Mouse (Mus musculus) midbrain, postnatal 0 days (tissue): ENCODE data around the gene Dlg1. TPM values are rescaled to one million over a fixed set of nuclear protein-coding genes. Genes with fewer than 3 reads are reported as not detected.

Experiments
- ATAC-seq: fragments of 200-750 bp; cut with Nextera tagmentation; 2 replicates; pipeline ENCODE4 v1.8.0; 2017; ENCODE audit warnings: moderate number of reproducible peaks, mild to moderate bottlenecking, moderate TSS enrichment, moderate library complexity; ENCODE audit not compliant: low FRiP score
- DNase-seq: peaks from one replicate; pipeline ENCODE4 v3.0.0-alpha.2; 2015; ENCODE audit warnings: low spot score
- H3K27ac ChIP-seq: fragments of 300-500 bp; sonication (generic); 2 replicates; pipeline ENCODE4 v1.5.1; 2014; ENCODE audit warnings: low read depth, mild to moderate bottlenecking, low read length, mixed read lengths
- H3K27me3 ChIP-seq: fragments of 300-500 bp; sonication (generic); 2 replicates; pipeline ENCODE4 v1.6.1; 2014; ENCODE audit warnings: low read length, control low read depth, mixed read lengths; ENCODE audit not compliant: insufficient read depth
- H3K36me3 ChIP-seq: fragments of 300-500 bp; sonication (generic); 2 replicates; pipeline ENCODE4 v1.6.1; 2014; ENCODE audit warnings: low read length, control low read depth, mixed read lengths; ENCODE audit not compliant: insufficient read depth
- H3K4me1 ChIP-seq: fragments of 300-500 bp; sonication (generic); 2 replicates; pipeline ENCODE4 v1.6.1; 2014; ENCODE audit warnings: mild to moderate bottlenecking, control low read depth, antibody characterized with exemption, low read length, mixed read lengths; ENCODE audit not compliant: insufficient read depth
- H3K4me2 ChIP-seq: fragments of 300-500 bp; sonication (generic); 2 replicates; pipeline ENCODE4 v1.6.1; 2014; ENCODE audit warnings: low read depth, mild to moderate bottlenecking, low read length, mixed read lengths; ENCODE audit not compliant: poor library complexity, severe bottlenecking
- H3K4me3 ChIP-seq: fragments of 300-500 bp; sonication (generic); 2 replicates; pipeline ENCODE4 v1.5.1; 2014; ENCODE audit warnings: low read depth, mild to moderate bottlenecking, low read length, moderate library complexity
- H3K9ac ChIP-seq: fragments of 300-500 bp; sonication (generic); replicated peaks from 2 replicates; pipeline ENCODE4 v1.6.1; 2014; ENCODE audit warnings: mild to moderate bottlenecking, low read length, moderate library complexity, mixed read lengths; ENCODE audit not compliant: poor library complexity, severe bottlenecking
- H3K9me3 ChIP-seq: fragments of 300-500 bp; sonication (generic); 2 replicates; pipeline ENCODE4 v1.6.1; 2016; ENCODE audit warnings: low read length, control low read depth
- CTCF ChIP-seq: IDR thresholded peaks from 2 replicates; pipeline ENCODE4 v1.5.1; 2016; ENCODE audit warnings: antibody characterized with exemption, mild to moderate bottlenecking
- WGBS: fragments of 180-500 bp; shearing (Covaris S2); extraction: QIAGEN DNeasy Blood & Tissue Kit; methylation state at CpG from one replicate; pipeline ENCODE4 v1.1.7; 2014; 5-methylcytosine and 5-hydroxymethylcytosine counted together
- polyA plus RNA-seq: library from polyadenylated mRNA; unstranded; fragments of >200 nt; fragmentation: Nextera tagmentation; extraction: Ambion mirVana; gene quantifications from 2 replicates; pipeline ENCODE4 v1.2.1, GENCODE M21; 2015
- total RNA-seq: library from RNA; depleted of rRNA; stranded (reverse); fragments of >200 nt; gene quantifications from 2 replicates; pipeline ENCODE4 v1.2.3, GENCODE M21; 2014

The Dlg1 gene
- total and polyA plus RNA-seq, 2 experiments from 2014 or later = 10.9 to 24.8 TPM

GRCm38 (mm10) chr16:31696367-31696766 is 33.1 kb downstream of the Dlg1 start:
- WGBS = 67% methylated on average over 6 of the region's 6 CpGs
- no peak overlapping the region for H3K4me2 ChIP-seq
- no peaks in the 10 kb centered on the region for H3K36me3 ChIP-seq
- no peaks in the 10 kb centered on the region for H3K9me3 ChIP-seq
- DNase-seq = no peak
- H3K27me3 ChIP-seq = no peaks in the 10 kb centered on the region
- no peaks in the 10 kb centered on the region for H3K4me1 ChIP-seq
- TF ChIP-seq CTCF = no peak
- no peak overlapping the region for H3K4me3 ChIP-seq
- H3K27ac ChIP-seq = no peak overlapping the region
- no peak overlapping the region for H3K9ac ChIP-seq
- no peak for ATAC-seq

- no peak overlapping the region for H3K27ac ChIP-seq
- WGBS = 83% methylated on average over 4 of the region's 4 CpGs
- no peaks in the 10 kb centered on the region for H3K4me1 ChIP-seq
Measured at GRCm38 (mm10) chr16:31697341-31697740, 34.1 kb downstream of the Dlg1 start.

GRCm38 (mm10) chr16:31705213-31705612 is 42.0 kb downstream of the Dlg1 start:
- WGBS = 24% methylated on average over 2 of the region's 2 CpGs
- H3K4me1 ChIP-seq = no peaks in the 10 kb centered on the region
- no peaks in the 10 kb centered on the region for H3K9me3 ChIP-seq
- H3K4me3 ChIP-seq = no peak overlapping the region
- no peak overlapping the region for H3K27ac ChIP-seq
- H3K9ac ChIP-seq = no peak overlapping the region
- H3K36me3 ChIP-seq = no peaks in the 10 kb centered on the region
- no peak overlapping the region for H3K4me2 ChIP-seq
- no peaks in the 10 kb centered on the region for H3K27me3 ChIP-seq
- peak; percentile 73 for TF ChIP-seq CTCF
- no peak for ATAC-seq
- peak; percentile 73 for DNase-seq

More at GRCm38 (mm10) chr16:31697341-31697740, 34.1 kb downstream of the Dlg1 start:
- Histone ChIP-seq H3K9me3 (no peaks in the 10 kb centered on the region), H3K4me3 (no peak overlapping the region), H3K4me2 (no peak overlapping the region), H3K9ac (no peak overlapping the region), H3K36me3 (no peaks in the 10 kb centered on the region), H3K27me3 (no peaks in the 10 kb centered on the region)
- no peak for TF ChIP-seq CTCF
- ATAC-seq (no peak), DNase-seq (no peak)

GRCm38 (mm10) chr16:31705904-31706303 is 42.7 kb downstream of the Dlg1 start:
- no peak overlapping the region for H3K27ac ChIP-seq
- H3K9ac ChIP-seq = no peak overlapping the region
- no peak for TF ChIP-seq CTCF
- H3K4me2 ChIP-seq = no peak overlapping the region
- no peaks in the 10 kb centered on the region for H3K36me3 ChIP-seq
- H3K27me3 ChIP-seq = no peaks in the 10 kb centered on the region
- no peaks in the 10 kb centered on the region for H3K4me1 ChIP-seq
- no peak for ATAC-seq
- no peaks in the 10 kb centered on the region for H3K9me3 ChIP-seq
- DNase-seq = no peak
- WGBS = 95% methylated on average over 3 of the region's 3 CpGs
- no peak overlapping the region for H3K4me3 ChIP-seq

- no peak overlapping the region for H3K4me3 ChIP-seq
- no peaks in the 10 kb centered on the region for H3K36me3 ChIP-seq
- 76% methylated on average over 3 of the region's 3 CpGs for WGBS
- DNase-seq (no peak), ATAC-seq (no peak)
- H3K9ac ChIP-seq = no peak overlapping the region
- no peak for TF ChIP-seq CTCF
- H3K27ac ChIP-seq = no peak overlapping the region
- no peak overlapping the region for H3K4me2 ChIP-seq
- H3K4me1 ChIP-seq = no peaks in the 10 kb centered on the region
- no peaks in the 10 kb centered on the region for H3K27me3 ChIP-seq
- no peaks in the 10 kb centered on the region for H3K9me3 ChIP-seq
Measured at GRCm38 (mm10) chr16:31707326-31707725, 44.1 kb downstream of the Dlg1 start.

GRCm38 (mm10) chr16:31722991-31723390 is 59.7 kb downstream of the Dlg1 start:
- Histone ChIP-seq H3K9ac (no peak overlapping the region), H3K27ac (no peak overlapping the region), H3K9me3 (no peaks in the 10 kb centered on the region), H3K4me1 (no peaks in the 10 kb centered on the region), H3K27me3 (no peaks in the 10 kb centered on the region), H3K4me2 (no peak overlapping the region), H3K4me3 (no peak overlapping the region), H3K36me3 (no peaks in the 10 kb centered on the region)
- ATAC-seq = no peak
- DNase-seq = no peak
- 93% methylated on average over 1 of the region's 1 CpGs for WGBS
- TF ChIP-seq CTCF = no peak
